Mouse (Mus musculus) adrenal gland, adult 2 months (tissue): ENCODE measurements around the gene Mob3c. TPM values are rescaled to one million over a fixed set of nuclear protein-coding genes. Genes with fewer than 3 reads are reported as not detected.

Source experiments
- DNase-seq: peaks from one replicate; pipeline ENCODE4 v3.0.0; 2021
- polyA plus RNA-seq: library from polyadenylated mRNA; depleted of rRNA; stranded (reverse); fragments of >200 nt; gene quantifications from 2 replicates; pipeline ENCODE4 v1.2.3, GENCODE M21; 2012; rRNA removed
- total RNA-seq, 2 experiments: library from RNA; stranded (reverse); gene quantifications; 2 replicates each; pipeline ENCODE4 v1.2.3; 2021

Gene Mob3c
- total and polyA plus RNA-seq, 3 experiments = 11.0 to 37.9 (median 13.2) TPM

GRCm38 (mm10) chr4:115881183-115881582, 53.3 kb downstream of the Mob3c start:
- no peak for DNase-seq

GRCm38 (mm10) chr4:115882195-115882594, 54.3 kb downstream of the Mob3c start:
- no peak for DNase-seq

- DNase-seq = no peak
Observed at GRCm38 (mm10) chr4:115884022-115884421, 56.1 kb downstream of the Mob3c start, which contains the start of gene Kncn. Gene Kncn, plus strand, starts transcription at chr4:115884400.

Other genes with a start within 250 kb of the Mob3c start
- under 1 TPM; 0.21 to 0.98 TPM for gene Cyp4a32, start 227.1 kb upstream of the Mob3c start, total RNA-seq
- not detected in 2 replicates for gene Cyp4a32, start 227.1 kb upstream of the Mob3c start, polyA plus RNA-seq
- 10 to 100 TPM; 32.6 to 41.4 TPM for gene Cyp4b1, start 180.4 kb upstream of the Mob3c start, total RNA-seq
- 41.1 and 54.0 TPM in 2 replicates for gene Cyp4b1, start 180.4 kb upstream of the Mob3c start, polyA plus RNA-seq
- 10 to 100 TPM; 82.3 to 86.1 TPM for gene Efcab14, start 90.3 kb upstream of the Mob3c start, total RNA-seq
- 29.4 and 31.3 TPM in 2 replicates for gene Efcab14, start 90.3 kb upstream of the Mob3c start, polyA plus RNA-seq
- gene Tex38, start 47.1 kb upstream of the Mob3c start, total RNA-seq = 1 to 10 TPM; 1.6 to 6.5 TPM
- 0.38 and 1.1 TPM in 2 replicates for gene Tex38, start 47.1 kb upstream of the Mob3c start, polyA plus RNA-seq
- 10 to 100 TPM; 41.9 to 72.8 TPM for gene Atpaf1, start 43.3 kb upstream of the Mob3c start, total RNA-seq
- 90.6 and 92.6 TPM in 2 replicates for gene Atpaf1, start 43.3 kb upstream of the Mob3c start, polyA plus RNA-seq
- 10 to 100 TPM; 36.4 to 41.6 TPM for gene Mknk1, start 11.1 kb downstream of the Mob3c start, total RNA-seq
- 47.0 and 60.2 TPM in 2 replicates for gene Mknk1, start 11.1 kb downstream of the Mob3c start, polyA plus RNA-seq
- gene Kncn, start 56.3 kb downstream of the Mob3c start, total RNA-seq = not detected
- gene Kncn, start 56.3 kb downstream of the Mob3c start, polyA plus RNA-seq = 0.10 TPM in 1 of 2 replicates, not detected in the other
- not detected for gene 6430628N08Rik, start 62.6 kb downstream of the Mob3c start, total RNA-seq
- gene 6430628N08Rik, start 62.6 kb downstream of the Mob3c start, polyA plus RNA-seq = not detected in 2 replicates
- not detected for gene Dmbx1, start 111.8 kb downstream of the Mob3c start, total RNA-seq
- gene Dmbx1, start 111.8 kb downstream of the Mob3c start, polyA plus RNA-seq = not detected in 2 replicates
- 1 to 10 TPM; 3.7 to 4.8 TPM for gene Faah, start 189.8 kb downstream of the Mob3c start, total RNA-seq
- 4.7 and 8.0 TPM in 2 replicates for gene Faah, start 189.8 kb downstream of the Mob3c start, polyA plus RNA-seq
- 10 to 100 TPM; 24.4 to 32.7 TPM for gene Nsun4, start 225.8 kb downstream of the Mob3c start, total RNA-seq
- gene Nsun4, start 225.8 kb downstream of the Mob3c start, polyA plus RNA-seq = 7.7 and 10.3 TPM in 2 replicates
- gene Uqcrh, start 247.0 kb downstream of the Mob3c start, total RNA-seq = 100 to 1,000 TPM; 439 to 769 TPM
- 33.6 and 37.9 TPM in 2 replicates for gene Uqcrh, start 247.0 kb downstream of the Mob3c start, polyA plus RNA-seq
- gene Lrrc41, start 247.2 kb downstream of the Mob3c start, total RNA-seq = 10 to 100 TPM; 63.3 to 71.4 TPM
- 119 and 160 TPM in 2 replicates for gene Lrrc41, start 247.2 kb downstream of the Mob3c start, polyA plus RNA-seq